Mouse (Mus musculus): ENCODE measurements around the gene Clec1b. TPM values are rescaled to one million over a fixed set of nuclear protein-coding genes. Genes with fewer than 3 reads are reported as not detected.

Gene Clec1b
- polyA plus RNA-seq, 1 experiment, result 1.4 TPM

GRCm38 (mm10) chr6:129383466-129383865 lies 13.6 kb upstream of the Clec1b start:
- DNase-seq, result no peak
- TF ChIP-seq CTCF (IDR thresholded peaks at IDR 0.05; ENCODE audit: borderline replicate concordance, control insufficient read depth, extremely low read depth, insufficient read depth, low read length, poor library complexity) (no peak), POLR2A (IDR thresholded peaks at IDR 0.05; ENCODE audit: control insufficient read depth, extremely low read depth, insufficient read depth, low read length, poor library complexity) (no peak)
- WGBS, result 77% methylated on average over 3 of the region's 3 CpGs

DNA sequence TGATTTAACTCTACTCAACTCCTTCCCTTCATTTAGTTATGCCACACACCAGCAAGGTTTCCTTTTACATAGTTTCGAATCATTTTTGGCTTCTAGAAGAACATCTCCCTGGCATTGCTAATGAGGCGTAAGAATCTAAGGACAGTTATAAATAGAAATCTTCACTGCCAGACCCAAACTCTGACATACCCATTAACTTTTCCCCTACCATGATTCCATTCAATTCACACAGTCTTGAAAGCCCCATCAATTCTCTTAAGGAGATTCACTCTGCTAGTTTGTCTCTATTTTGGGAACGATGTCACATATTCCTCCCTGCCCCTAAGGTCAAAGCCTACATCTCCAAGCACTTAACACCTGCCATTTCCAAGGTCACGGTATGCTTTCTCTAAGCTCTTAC lies 12.1 kb upstream of the Clec1b start:
- TF ChIP-seq POLR2A (IDR thresholded peaks at IDR 0.05; ENCODE audit: control insufficient read depth, extremely low read depth, insufficient read depth, low read length, poor library complexity), result no peak
- TF ChIP-seq CTCF (IDR thresholded peaks at IDR 0.05; ENCODE audit: borderline replicate concordance, control insufficient read depth, extremely low read depth, insufficient read depth, low read length, poor library complexity), result no peak
- Histone ChIP-seq H3K27ac (ENCODE audit: control insufficient read depth, insufficient read depth, low read length) (no peak overlapping the region), H3K27me3 (ENCODE audit: control insufficient read depth, insufficient read depth, low read length) (no peaks in the 10 kb centered on the region), H3K36me3 (ENCODE audit: control insufficient read depth, insufficient read depth, low read length) (no peaks in the 10 kb centered on the region), H3K4me1 (replicated peaks; ENCODE audit: control insufficient read depth, insufficient read depth, low read length) (no peaks in the 10 kb centered on the region), H3K4me3 (ENCODE audit: control insufficient read depth, insufficient read depth, low read length) (no peak overlapping the region)
- DNase-seq, result no peak
- WGBS, result 96% methylated on average over 4 of the region's 4 CpGs

More at GRCm38 (mm10) chr6:129383466-129383865, 13.6 kb upstream of the Clec1b start:
- no peak overlapping the region for H3K4me3 ChIP-seq (ENCODE audit: control insufficient read depth, insufficient read depth, low read length)
- H3K27ac ChIP-seq (ENCODE audit: control insufficient read depth, insufficient read depth, low read length), result no peak overlapping the region
- no peaks in the 10 kb centered on the region for H3K36me3 ChIP-seq (ENCODE audit: control insufficient read depth, insufficient read depth, low read length)
- H3K27me3 ChIP-seq (ENCODE audit: control insufficient read depth, insufficient read depth, low read length), result no peaks in the 10 kb centered on the region
- no peaks in the 10 kb centered on the region for H3K4me1 ChIP-seq (replicated peaks; ENCODE audit: control insufficient read depth, insufficient read depth, low read length)

GRCm38 (mm10) chr6:129385774-129386173 lies 11.3 kb upstream of the Clec1b start, which contains the start of gene Clec12b:
Clec12b (minus strand) TSS chr6:129385874.
- H3K27me3 ChIP-seq (ENCODE audit: control insufficient read depth, insufficient read depth, low read length), result no peaks in the 10 kb centered on the region
- H3K4me3 ChIP-seq (ENCODE audit: control insufficient read depth, insufficient read depth, low read length), result no peak within 1 kb of the TSS
- DNase-seq, result no peak
- TF ChIP-seq CTCF (IDR thresholded peaks at IDR 0.05; ENCODE audit: borderline replicate concordance, control insufficient read depth, extremely low read depth, insufficient read depth, low read length, poor library complexity) (no peak), POLR2A (IDR thresholded peaks at IDR 0.05; ENCODE audit: control insufficient read depth, extremely low read depth, insufficient read depth, low read length, poor library complexity) (no peak)
- H3K36me3 ChIP-seq (ENCODE audit: control insufficient read depth, insufficient read depth, low read length), result no peaks in the 10 kb centered on the region
- WGBS, result 88% methylated on average over 2 of the region's 2 CpGs
- H3K27ac ChIP-seq (ENCODE audit: control insufficient read depth, insufficient read depth, low read length), result no peak within 1 kb of the TSS
- H3K4me1 ChIP-seq (replicated peaks; ENCODE audit: control insufficient read depth, insufficient read depth, low read length), result no peaks in the 10 kb centered on the region

- H3K27ac ChIP-seq (ENCODE audit: control insufficient read depth, insufficient read depth, low read length), result no peak overlapping the region
- no peak for DNase-seq
- no peaks in the 10 kb centered on the region for H3K4me1 ChIP-seq (replicated peaks; ENCODE audit: control insufficient read depth, insufficient read depth, low read length)
- no peaks in the 10 kb centered on the region for H3K27me3 ChIP-seq (ENCODE audit: control insufficient read depth, insufficient read depth, low read length)
- no peak overlapping the region for H3K4me3 ChIP-seq (ENCODE audit: control insufficient read depth, insufficient read depth, low read length)
- WGBS, result 28% methylated on average over 2 of the region's 2 CpGs
- H3K36me3 ChIP-seq (ENCODE audit: control insufficient read depth, insufficient read depth, low read length), result no peaks in the 10 kb centered on the region
- no peak for TF ChIP-seq CTCF (IDR thresholded peaks at IDR 0.05; ENCODE audit: borderline replicate concordance, control insufficient read depth, extremely low read depth, insufficient read depth, low read length, poor library complexity)
- TF ChIP-seq POLR2A (IDR thresholded peaks at IDR 0.05; ENCODE audit: control insufficient read depth, extremely low read depth, insufficient read depth, low read length, poor library complexity), result no peak
Observed at GRCm38 (mm10) chr6:129393087-129393720, 3.9 kb upstream of the Clec1b start.

GRCm38 (mm10) chr6:129393732-129394131 lies 3.4 kb upstream of the Clec1b start:
- Histone ChIP-seq H3K27ac (ENCODE audit: control insufficient read depth, insufficient read depth, low read length) (no peak overlapping the region), H3K4me1 (replicated peaks; ENCODE audit: control insufficient read depth, insufficient read depth, low read length) (no peaks in the 10 kb centered on the region), H3K4me3 (ENCODE audit: control insufficient read depth, insufficient read depth, low read length) (no peak overlapping the region), H3K36me3 (ENCODE audit: control insufficient read depth, insufficient read depth, low read length) (no peaks in the 10 kb centered on the region), H3K27me3 (ENCODE audit: control insufficient read depth, insufficient read depth, low read length) (no peaks in the 10 kb centered on the region)
- 77% methylated on average over 6 of the region's 6 CpGs for WGBS
- DNase-seq, result no peak
- no peak for TF ChIP-seq CTCF (IDR thresholded peaks at IDR 0.05; ENCODE audit: borderline replicate concordance, control insufficient read depth, extremely low read depth, insufficient read depth, low read length, poor library complexity)
- TF ChIP-seq POLR2A (IDR thresholded peaks at IDR 0.05; ENCODE audit: control insufficient read depth, extremely low read depth, insufficient read depth, low read length, poor library complexity), result no peak

- H3K4me1 ChIP-seq (replicated peaks; ENCODE audit: control insufficient read depth, insufficient read depth, low read length), result no peaks in the 10 kb centered on the region
- no peak overlapping the region for H3K4me3 ChIP-seq (ENCODE audit: control insufficient read depth, insufficient read depth, low read length)
- WGBS, result 65% methylated on average over 6 of the region's 6 CpGs
- H3K27me3 ChIP-seq (ENCODE audit: control insufficient read depth, insufficient read depth, low read length), result no peaks in the 10 kb centered on the region
- DNase-seq, result no peak
- TF ChIP-seq CTCF (IDR thresholded peaks at IDR 0.05; ENCODE audit: borderline replicate concordance, control insufficient read depth, extremely low read depth, insufficient read depth, low read length, poor library complexity), result no peak
- TF ChIP-seq POLR2A (IDR thresholded peaks at IDR 0.05; ENCODE audit: control insufficient read depth, extremely low read depth, insufficient read depth, low read length, poor library complexity), result no peak
- H3K36me3 ChIP-seq (ENCODE audit: control insufficient read depth, insufficient read depth, low read length), result no peaks in the 10 kb centered on the region
- H3K27ac ChIP-seq (ENCODE audit: control insufficient read depth, insufficient read depth, low read length), result no peak overlapping the region
Observed at GRCm38 (mm10) chr6:129399945-129400344, 2.8 kb downstream of the Clec1b start.

All from thymus, adult 2 months (tissue).